Mouse (Mus musculus) embryonic facial prominence, embryonic 14.5 days (tissue): ENCODE measurements at regions not wholly inside any gene's neighbourhood (a gene's known extent, or its start where the extent isn't known, plus 50 kb on each side); places are given as distances from the start of the nearest gene placed in this dataset.

Source experiments
- ATAC-seq: fragments of 200-750 bp; cut with Nextera tagmentation; 2 replicates; pipeline ENCODE4 v1.8.0; 2017; ENCODE audit warnings: low read depth, moderate number of reproducible peaks, moderate TSS enrichment
- DNase-seq: peaks from one replicate; pipeline ENCODE4 v3.0.0-alpha.2; 2015; ENCODE audit warnings: low spot score
- H3K27ac ChIP-seq: fragments of 300-500 bp; sonication (generic); replicated peaks from 2 replicates; pipeline ENCODE4 v1.5.1; 2014; ENCODE audit warnings: low read depth, mild to moderate bottlenecking, low read length, moderate library complexity
- H3K27me3 ChIP-seq: fragments of 300-500 bp; sonication (generic); replicated peaks from 2 replicates; pipeline ENCODE4 v1.6.1; 2014; ENCODE audit warnings: low read length; ENCODE audit not compliant: control insufficient read depth, insufficient read depth
- H3K36me3 ChIP-seq: fragments of 300-500 bp; sonication (generic); 2 replicates; pipeline ENCODE4 v1.6.1; 2014; ENCODE audit warnings: low read length, mixed read lengths; ENCODE audit not compliant: control insufficient read depth, insufficient read depth
- H3K4me1 ChIP-seq: fragments of 300-500 bp; sonication (generic); 2 replicates; pipeline ENCODE4 v1.6.1; 2014; ENCODE audit warnings: antibody characterized with exemption, low read length; ENCODE audit not compliant: control insufficient read depth, insufficient read depth
- H3K4me2 ChIP-seq: fragments of 300-500 bp; sonication (generic); 2 replicates; pipeline ENCODE4 v1.6.1; 2014; ENCODE audit warnings: low read depth, mild to moderate bottlenecking, low read length, moderate library complexity, mixed read lengths
- H3K4me3 ChIP-seq: fragments of 300-500 bp; sonication (generic); 2 replicates; pipeline ENCODE4 v1.5.1; 2014; ENCODE audit warnings: low read depth, mild to moderate bottlenecking, low read length
- H3K9ac ChIP-seq: fragments of 300-500 bp; sonication (generic); 2 replicates; pipeline ENCODE4 v1.6.1; 2014; ENCODE audit warnings: low read depth, mild to moderate bottlenecking, low read length, moderate library complexity, mixed read lengths
- H3K9me3 ChIP-seq: fragments of 300-500 bp; sonication (generic); 2 replicates; pipeline ENCODE4 v1.6.1; 2016; ENCODE audit warnings: low read length; ENCODE audit not compliant: control insufficient read depth
- WGBS: fragments of 180-500 bp; shearing (Covaris S2); extraction: QIAGEN DNeasy Blood & Tissue Kit; methylation state at CpG from one replicate; pipeline ENCODE4 v1.1.7; 2014; 5-methylcytosine and 5-hydroxymethylcytosine counted together

GRCm38 (mm10) chr10:24479148-24479547 lies 116.1 kb upstream of the Ccn2 start:
- H3K4me3 ChIP-seq: no peak overlapping the region

GRCm38 (mm10) chr10:24481926-24482612 lies 113.2 kb upstream of the Ccn2 start:
- Histone ChIP-seq H3K9me3 (no peaks in the 10 kb centered on the region), H3K4me3 (no peak overlapping the region), H3K4me1 (peaks cover 8% of the 10 kb centered on the region; the same call in 1 of the 2 replicates), H3K27me3 (no peaks in the 10 kb centered on the region), H3K27ac (0 out of 2 replicates have a peak overlapping the region, but pooled peaks have one; percentile 10), H3K4me2 (no peak overlapping the region), H3K9ac (no peak overlapping the region; the same call in 1 of the 2 replicates), H3K36me3 (no peaks in the 10 kb centered on the region)
- ATAC-seq (peak; percentile 37; the same call in 1 of the 2 replicates), DNase-seq (peak; percentile 57)
- WGBS: 21% methylated on average over 9 of the region's 9 CpGs

More at GRCm38 (mm10) chr10:24479148-24479547, 116.1 kb upstream of the Ccn2 start:
- Histone ChIP-seq H3K9ac (no peak overlapping the region), H3K4me1 (peaks cover 11% of the 10 kb centered on the region), H3K27me3 (no peaks in the 10 kb centered on the region), H3K36me3 (no peaks in the 10 kb centered on the region), H3K9me3 (no peaks in the 10 kb centered on the region), H3K27ac (no peak overlapping the region), H3K4me2 (no peak overlapping the region)
- 73% methylated on average over 11 of the region's 11 CpGs for WGBS
- DNase-seq: no peak
- ATAC-seq: no peak

GRCm38 (mm10) chr10:24483053-24483452 lies 112.2 kb upstream of the Ccn2 start:
- no peak overlapping the region for H3K4me3 ChIP-seq
- no peak overlapping the region for H3K9ac ChIP-seq
- 58% methylated on average over 3 of the region's 3 CpGs for WGBS
- H3K27ac ChIP-seq: no peak overlapping the region
- no peaks in the 10 kb centered on the region for H3K27me3 ChIP-seq
- ATAC-seq (no peak), DNase-seq (no peak)
- no peak overlapping the region for H3K4me2 ChIP-seq
- H3K9me3 ChIP-seq: no peaks in the 10 kb centered on the region
- no peaks in the 10 kb centered on the region for H3K36me3 ChIP-seq
- peaks cover 8% of the 10 kb centered on the region; the same call in 1 of the 2 replicates for H3K4me1 ChIP-seq

GRCm38 (mm10) chr10:24484101-24484660 lies 111.1 kb upstream of the Ccn2 start:
- DNase-seq (no peak), ATAC-seq (no peak)
- no peak overlapping the region for H3K9ac ChIP-seq
- H3K4me2 ChIP-seq: no peak overlapping the region
- H3K4me1 ChIP-seq: peaks cover 8% of the 10 kb centered on the region; the same call in 1 of the 2 replicates
- H3K4me3 ChIP-seq: no peak overlapping the region
- WGBS: 31% methylated on average over 5 of the region's 5 CpGs
- no peaks in the 10 kb centered on the region for H3K36me3 ChIP-seq
- no peaks in the 10 kb centered on the region for H3K27me3 ChIP-seq
- no peak overlapping the region for H3K27ac ChIP-seq
- H3K9me3 ChIP-seq: no peaks in the 10 kb centered on the region

GRCm38 (mm10) chr10:24485461-24485860 lies 109.8 kb upstream of the Ccn2 start:
- no peak for DNase-seq
- no peaks in the 10 kb centered on the region for H3K36me3 ChIP-seq
- no peak overlapping the region for H3K4me2 ChIP-seq
- no peak overlapping the region for H3K9ac ChIP-seq
- H3K27ac ChIP-seq: no peak overlapping the region
- H3K27me3 ChIP-seq: no peaks in the 10 kb centered on the region
- peaks cover 8% of the 10 kb centered on the region; the same call in 1 of the 2 replicates for H3K4me1 ChIP-seq
- no peak overlapping the region for H3K4me3 ChIP-seq
- WGBS: 67% methylated on average over 5 of the region's 5 CpGs
- no peak for ATAC-seq
- no peaks in the 10 kb centered on the region for H3K9me3 ChIP-seq

GRCm38 (mm10) chr10:24486224-24486623 lies 109.0 kb upstream of the Ccn2 start:
- DNase-seq: peak; percentile 24
- WGBS: 77% methylated on average over 1 of the region's 1 CpGs
- Histone ChIP-seq H3K27me3 (no peaks in the 10 kb centered on the region), H3K4me1 (peaks cover 8% of the 10 kb centered on the region; the same call in 1 of the 2 replicates), H3K9me3 (no peaks in the 10 kb centered on the region), H3K9ac (no peak overlapping the region), H3K4me3 (no peak overlapping the region), H3K27ac (no peak overlapping the region), H3K4me2 (no peak overlapping the region), H3K36me3 (no peaks in the 10 kb centered on the region)
- ATAC-seq: no peak

- ATAC-seq: no peak
- no peaks in the 10 kb centered on the region for H3K9me3 ChIP-seq
- WGBS: 66% methylated on average over 3 of the region's 3 CpGs
- no peak overlapping the region for H3K4me2 ChIP-seq
- H3K4me1 ChIP-seq: no peaks in the 10 kb centered on the region
- no peaks in the 10 kb centered on the region for H3K36me3 ChIP-seq
- no peak for DNase-seq
- H3K27ac ChIP-seq: no peak overlapping the region
- H3K4me3 ChIP-seq: no peak overlapping the region
- H3K27me3 ChIP-seq: no peaks in the 10 kb centered on the region
- no peak overlapping the region for H3K9ac ChIP-seq
These were observed 107.3 kb upstream of the Ccn2 start for GRCm38 (mm10) chr10:24487915-24488314.

GRCm38 (mm10) chr10:24490432-24490831 lies 104.8 kb upstream of the Ccn2 start:
- Histone ChIP-seq H3K4me1 (peaks cover 9% of the 10 kb centered on the region; the same call in 1 of the 2 replicates), H3K4me2 (no peak overlapping the region), H3K27ac (no peak overlapping the region), H3K9me3 (no peaks in the 10 kb centered on the region), H3K36me3 (no peaks in the 10 kb centered on the region), H3K9ac (no peak overlapping the region), H3K27me3 (no peaks in the 10 kb centered on the region), H3K4me3 (no peak overlapping the region)
- DNase-seq: no peak
- no peak for ATAC-seq
- 82% methylated on average over 2 of the region's 2 CpGs for WGBS
